Mouse (Mus musculus): Measurements from ENCODE around the gene Camta1. TPM values are rescaled to one million over a fixed set of nuclear protein-coding genes. Genes with fewer than 3 reads are reported as not detected.

Gene Camta1
- total RNA-seq, 1 experiment, result 9.3 TPM

DNA sequence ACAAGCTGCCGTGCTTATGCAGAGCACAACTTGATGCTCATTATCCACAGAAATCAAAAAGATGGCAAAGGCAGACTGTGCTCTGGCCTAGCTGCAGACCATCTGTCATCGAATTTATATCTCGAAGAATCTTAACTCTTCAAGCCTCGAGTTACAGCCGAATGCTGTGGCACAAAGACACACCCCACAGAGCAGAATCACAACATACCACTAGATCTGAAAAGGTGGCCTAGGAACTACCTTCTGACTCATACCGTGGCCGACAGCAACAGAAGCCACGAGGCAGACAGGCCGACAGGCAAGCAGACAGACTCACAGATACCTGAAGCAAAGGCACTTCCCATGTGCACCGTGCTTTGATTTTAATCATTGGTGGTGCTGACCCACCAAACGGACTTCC, 758.0 kb downstream of the Camta1 start:
- no peaks in the 10 kb centered on the region for H3K9me3 ChIP-seq (ENCODE audit: control insufficient read depth, insufficient read depth, low read depth, low read length)

DNA sequence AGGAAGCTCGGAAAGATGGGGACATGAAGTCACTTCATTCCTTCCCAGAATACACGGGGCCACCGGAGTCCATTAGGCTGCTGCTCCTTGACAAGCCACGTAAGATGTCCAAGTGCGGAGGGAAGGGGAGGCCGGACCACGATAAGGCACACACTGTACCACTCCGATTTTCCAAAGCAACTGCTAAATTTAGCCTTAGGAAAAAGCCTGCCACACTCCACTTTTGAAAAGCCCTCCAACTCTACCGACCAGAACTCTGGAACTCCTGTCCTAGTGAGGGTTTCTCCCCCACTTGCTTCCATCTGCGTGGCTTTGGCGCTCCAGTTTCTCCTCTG, 764.6 kb downstream of the Camta1 start:
- no peak for DNase-seq (ENCODE audit: low read depth, low spot score)
- H3K9ac ChIP-seq (ENCODE audit: insufficient read depth, low read depth, low read length, poor library complexity, severe bottlenecking), result no peak overlapping the region
- in situ Hi-C loops (cut with MboI; ENCODE audit: low sequenced_read_pairs in 2 of 2, unreplicated experiment in 2 of 2), result no loop called here
- H3K27ac ChIP-seq (ENCODE audit: insufficient read depth, low read depth, low read length, poor library complexity, severe bottlenecking), result no peak overlapping the region
- no peaks in the 10 kb centered on the region; the same call in 1 of the 2 replicates for H3K36me3 ChIP-seq (ENCODE audit: control insufficient read depth, insufficient read depth, low read length, poor library complexity, severe bottlenecking)
- H3K4me1 ChIP-seq (ENCODE audit: control insufficient read depth in 2 of 2, insufficient read depth in 2 of 2, low read length in 2 of 2, poor library complexity in 1 of 2), result peaks cover 0 to 2% of the 10 kb centered on the region in 2 experiments; a peak in 1 of 4 replicates
- TF ChIP-seq ZC3H11A (IDR thresholded peaks at IDR 0.05; ENCODE audit: borderline replicate concordance, low read depth, low read length) (no peak), CHD2 (IDR thresholded peaks at IDR 0.05; ENCODE audit: low read depth, low read length) (no peak), MAFK (IDR thresholded peaks at IDR 0.05; ENCODE audit: insufficient read depth, low read depth, low read length) (no peak), ZNF384 (IDR thresholded peaks at IDR 0.05; ENCODE audit: low read depth, low read length) (no peak)
- H3K4me3 ChIP-seq (ENCODE audit: insufficient read depth in 1 of 2, low read depth in 1 of 2, low read length in 2 of 2, poor library complexity in 1 of 2, severe bottlenecking in 1 of 2), result no peak overlapping the region
- H3K9me3 ChIP-seq (ENCODE audit: control insufficient read depth, insufficient read depth, low read depth, low read length), result no peaks in the 10 kb centered on the region

More for the DNA sequence above, 758.0 kb downstream of the Camta1 start:
- no peak overlapping the region for H3K4me3 ChIP-seq (ENCODE audit: insufficient read depth in 1 of 2, low read depth in 1 of 2, low read length in 2 of 2, poor library complexity in 1 of 2, severe bottlenecking in 1 of 2)
- no peaks in the 10 kb centered on the region for H3K4me1 ChIP-seq (ENCODE audit: control insufficient read depth in 2 of 2, insufficient read depth in 2 of 2, low read length in 2 of 2, poor library complexity in 1 of 2)
- in situ Hi-C loops (cut with MboI; ENCODE audit: low sequenced_read_pairs in 2 of 2, unreplicated experiment in 2 of 2), result no loop called here
- TF ChIP-seq CHD2 (IDR thresholded peaks at IDR 0.05; ENCODE audit: low read depth, low read length) (no peak), ZC3H11A (IDR thresholded peaks at IDR 0.05; ENCODE audit: borderline replicate concordance, low read depth, low read length) (no peak), ZNF384 (IDR thresholded peaks at IDR 0.05; ENCODE audit: low read depth, low read length) (no peak), MAFK (IDR thresholded peaks at IDR 0.05; ENCODE audit: insufficient read depth, low read depth, low read length) (no peak), HCFC1 (IDR thresholded peaks at IDR 0.05; ENCODE audit: borderline replicate concordance, insufficient read depth, low read length) (no peak)
- H3K27ac ChIP-seq (ENCODE audit: insufficient read depth, low read depth, low read length, poor library complexity, severe bottlenecking), result no peak overlapping the region
- no peak for DNase-seq (ENCODE audit: low read depth, low spot score)
- no peak overlapping the region for H3K9ac ChIP-seq (ENCODE audit: insufficient read depth, low read depth, low read length, poor library complexity, severe bottlenecking)
- H3K36me3 ChIP-seq (ENCODE audit: control insufficient read depth, insufficient read depth, low read length, poor library complexity, severe bottlenecking), result no peaks in the 10 kb centered on the region

DNA sequence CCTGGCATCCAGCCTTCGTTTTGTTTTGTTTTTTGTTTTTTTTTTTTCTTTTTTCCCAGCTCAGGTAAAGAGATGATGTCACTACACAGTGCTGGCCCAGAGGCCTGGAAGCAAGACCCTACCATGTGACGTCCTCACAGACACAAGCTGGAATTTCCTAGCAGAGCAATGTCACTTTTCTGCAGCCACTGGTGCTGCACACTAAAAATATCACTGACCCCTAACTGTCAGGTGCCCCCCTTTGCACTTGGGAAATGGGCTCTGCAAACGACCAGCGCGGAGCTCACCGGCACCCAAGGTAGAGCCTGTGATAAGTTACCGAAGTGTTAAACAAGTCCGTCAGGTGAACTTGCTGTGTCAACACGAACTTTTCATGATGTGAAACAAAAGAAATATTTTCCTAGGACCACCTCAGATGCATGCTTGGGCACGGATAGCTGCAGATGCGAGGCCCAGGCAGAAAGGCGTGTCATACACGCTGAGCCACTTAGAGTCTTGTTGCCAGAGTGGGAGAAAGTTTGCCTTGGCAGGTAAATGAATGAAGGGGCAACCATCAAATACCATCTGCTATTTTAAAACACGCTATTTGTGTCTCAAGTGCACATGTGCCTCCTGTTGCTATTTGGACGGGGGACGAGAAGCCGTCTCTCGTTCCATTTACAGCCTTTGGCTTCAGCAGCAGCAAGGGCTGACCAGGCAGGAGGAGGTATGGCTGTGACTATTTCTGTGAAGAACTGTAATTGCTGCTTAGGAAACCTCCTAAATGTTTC, 765.2 kb downstream of the Camta1 start:
- in situ Hi-C loops (cut with MboI; ENCODE audit: low sequenced_read_pairs in 2 of 2, unreplicated experiment in 2 of 2), result no loop called here
- Histone ChIP-seq H3K27ac (ENCODE audit: insufficient read depth, low read depth, low read length, poor library complexity, severe bottlenecking) (no peak overlapping the region), H3K9me3 (ENCODE audit: control insufficient read depth, insufficient read depth, low read depth, low read length) (no peaks in the 10 kb centered on the region), H3K36me3 (ENCODE audit: control insufficient read depth, insufficient read depth, low read length, poor library complexity, severe bottlenecking) (no peaks in the 10 kb centered on the region; the same call in 1 of the 2 replicates), H3K4me3 (ENCODE audit: insufficient read depth in 1 of 2, low read depth in 1 of 2, low read length in 2 of 2, poor library complexity in 1 of 2, severe bottlenecking in 1 of 2) (no peak overlapping the region), H3K4me1 (ENCODE audit: control insufficient read depth in 2 of 2, insufficient read depth in 2 of 2, low read length in 2 of 2, poor library complexity in 1 of 2) (peaks cover 0 to 2% of the 10 kb centered on the region in 2 experiments; a peak in 1 of 4 replicates), H3K9ac (ENCODE audit: insufficient read depth, low read depth, low read length, poor library complexity, severe bottlenecking) (no peak overlapping the region)
- TF ChIP-seq ZC3H11A (IDR thresholded peaks at IDR 0.05; ENCODE audit: borderline replicate concordance, low read depth, low read length), result no peak
- no peak for TF ChIP-seq HCFC1 (IDR thresholded peaks at IDR 0.05; ENCODE audit: borderline replicate concordance, insufficient read depth, low read length)
- no peak for TF ChIP-seq ZNF384 (IDR thresholded peaks at IDR 0.05; ENCODE audit: low read depth, low read length)
- TF ChIP-seq CHD2 (IDR thresholded peaks at IDR 0.05; ENCODE audit: low read depth, low read length), result no peak
- no peak for TF ChIP-seq MAFK (IDR thresholded peaks at IDR 0.05; ENCODE audit: insufficient read depth, low read depth, low read length)
- DNase-seq (ENCODE audit: low read depth, low spot score), result no peak

DNA sequence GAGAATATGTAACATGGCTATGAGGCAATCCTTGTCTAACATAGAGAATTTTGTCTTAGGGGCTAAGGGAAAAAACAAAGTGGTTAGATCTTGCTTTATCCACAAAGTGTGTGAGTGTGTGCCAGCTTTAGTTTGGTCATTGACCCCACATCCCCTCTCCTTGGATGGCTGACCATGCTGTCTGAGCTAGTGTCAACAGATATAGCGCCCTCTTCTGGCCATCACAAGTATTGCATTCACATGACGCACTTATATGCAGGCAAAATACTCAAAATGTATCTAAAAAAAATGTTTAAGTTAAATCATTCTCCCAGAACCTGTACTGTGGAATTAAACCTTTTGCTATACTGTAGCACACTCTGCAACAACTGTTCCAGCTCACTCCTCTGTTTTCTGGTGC, 766.5 kb downstream of the Camta1 start:
- Histone ChIP-seq H3K4me1 (ENCODE audit: control insufficient read depth in 2 of 2, insufficient read depth in 2 of 2, low read length in 2 of 2, poor library complexity in 1 of 2) (peaks cover 0 to 2% of the 10 kb centered on the region in 2 experiments; a peak in 1 of 4 replicates), H3K36me3 (ENCODE audit: control insufficient read depth, insufficient read depth, low read length, poor library complexity, severe bottlenecking) (no peaks in the 10 kb centered on the region; the same call in 1 of the 2 replicates), H3K27ac (ENCODE audit: insufficient read depth, low read depth, low read length, poor library complexity, severe bottlenecking) (no peak overlapping the region), H3K9me3 (ENCODE audit: control insufficient read depth, insufficient read depth, low read depth, low read length) (no peaks in the 10 kb centered on the region), H3K9ac (ENCODE audit: insufficient read depth, low read depth, low read length, poor library complexity, severe bottlenecking) (no peak overlapping the region), H3K4me3 (ENCODE audit: insufficient read depth in 1 of 2, low read depth in 1 of 2, low read length in 2 of 2, poor library complexity in 1 of 2, severe bottlenecking in 1 of 2) (no peak overlapping the region)
- TF ChIP-seq HCFC1 (IDR thresholded peaks at IDR 0.05; ENCODE audit: borderline replicate concordance, insufficient read depth, low read length) (no peak), CHD2 (IDR thresholded peaks at IDR 0.05; ENCODE audit: low read depth, low read length) (no peak), ZC3H11A (IDR thresholded peaks at IDR 0.05; ENCODE audit: borderline replicate concordance, low read depth, low read length) (no peak), MAFK (IDR thresholded peaks at IDR 0.05; ENCODE audit: insufficient read depth, low read depth, low read length) (no peak), ZNF384 (IDR thresholded peaks at IDR 0.05; ENCODE audit: low read depth, low read length) (no peak)
- no peak for DNase-seq (ENCODE audit: low read depth, low spot score)
- in situ Hi-C loops (cut with MboI; ENCODE audit: low sequenced_read_pairs in 2 of 2, unreplicated experiment in 2 of 2), result no loop called here

Data from ES-E14 (cell line).